Mouse (Mus musculus): Measurements from ENCODE around the gene Arhgap15.

- no peak for TF ChIP-seq CTCF (IDR thresholded peaks at IDR 0.05; ENCODE audit: extremely low read depth, insufficient read length, insufficient replicate concordance, low read depth, low read length)
- no peak for TF ChIP-seq POLR2A (IDR thresholded peaks at IDR 0.05; ENCODE audit: low read depth, low read length)
These were observed 24.0 kb downstream of the Arhgap15 start for GRCm38 (mm10) chr2:43772640-43773039.

All from small intestine, adult 2 months (tissue).